Mouse (Mus musculus) neural tube, embryonic 11.5 days (tissue): Measurements from ENCODE around the gene Klhl11. TPM values are rescaled to one million over a fixed set of nuclear protein-coding genes. Genes with fewer than 3 reads are reported as not detected.

ENCODE experiments used
- ATAC-seq: fragments of 200-750 bp; cut with Nextera tagmentation; 2 replicates; pipeline ENCODE4 v1.8.0; 2017; ENCODE audit warnings: moderate number of reproducible peaks, mild to moderate bottlenecking, moderate TSS enrichment, moderate library complexity; ENCODE audit not compliant: insufficient read depth, low FRiP score, low TSS enrichment
- DNase-seq: peaks from one replicate; pipeline ENCODE4 v3.0.0-alpha.2; 2015; ENCODE audit warnings: low spot score
- H3K27ac ChIP-seq: fragments of 300-500 bp; sonication (generic); 2 replicates; pipeline ENCODE4 v1.5.1; 2014; ENCODE audit warnings: low read depth, mild to moderate bottlenecking, low read length
- H3K27me3 ChIP-seq: fragments of 300-500 bp; sonication (generic); 2 replicates; pipeline ENCODE4 v1.6.1; 2014; ENCODE audit warnings: mild to moderate bottlenecking, low read length, mixed read lengths; ENCODE audit not compliant: control insufficient read depth, insufficient read depth
- H3K36me3 ChIP-seq: fragments of 300-500 bp; sonication (generic); 2 replicates; pipeline ENCODE4 v1.6.1; 2014; ENCODE audit warnings: mild to moderate bottlenecking, low read length, moderate library complexity, mixed read lengths; ENCODE audit not compliant: control insufficient read depth, insufficient read depth
- H3K4me1 ChIP-seq: fragments of 300-500 bp; sonication (generic); 2 replicates; pipeline ENCODE4 v1.6.1; 2014; ENCODE audit warnings: low read length, mixed read lengths; ENCODE audit not compliant: control insufficient read depth, insufficient read depth
- H3K4me2 ChIP-seq: fragments of 300-500 bp; sonication (generic); 2 replicates; pipeline ENCODE4 v1.6.1; 2014; ENCODE audit warnings: low read depth, mild to moderate bottlenecking, moderate library complexity
- H3K4me3 ChIP-seq: fragments of 300-500 bp; sonication (generic); 2 replicates; pipeline ENCODE4 v1.5.1; 2014; ENCODE audit warnings: low read depth, low read length
- H3K9ac ChIP-seq: fragments of 300-500 bp; sonication (generic); 2 replicates; pipeline ENCODE4 v1.6.1; 2014; ENCODE audit warnings: mild to moderate bottlenecking, low read length
- H3K9me3 ChIP-seq: fragments of 300-500 bp; sonication (generic); 2 replicates; pipeline ENCODE4 v1.6.1; 2016; ENCODE audit warnings: low read length; ENCODE audit not compliant: control insufficient read depth
- WGBS: fragments of 180-500 bp; shearing (Covaris S2); extraction: QIAGEN DNeasy Blood & Tissue Kit; methylation state at CpG from one replicate; pipeline ENCODE4 v1.1.7; 2014; 5-methylcytosine and 5-hydroxymethylcytosine counted together
- polyA plus RNA-seq: library from polyadenylated mRNA; unstranded; fragments of >200 nt; fragmentation: Nextera tagmentation; extraction: Ambion mirVana; gene quantifications from 2 replicates; pipeline ENCODE4 v1.2.1, GENCODE M21; 2014

Gene Klhl11
- polyA plus RNA-seq, 1 experiment from 2014 or later = 13.9 TPM

- Histone ChIP-seq H3K27ac (no peak overlapping the region), H3K4me1 (no peaks in the 10 kb centered on the region), H3K9ac (no peak overlapping the region), H3K4me2 (no peak overlapping the region), H3K9me3 (no peaks in the 10 kb centered on the region), H3K27me3 (no peaks in the 10 kb centered on the region), H3K36me3 (peaks cover 21% of the 10 kb centered on the region), H3K4me3 (no peak overlapping the region)
- ATAC-seq (no peak), DNase-seq (no peak)
- WGBS = 94% methylated on average over 2 of the region's 2 CpGs
Measured at GRCm38 (mm10) chr11:100510556-100510955, 38.0 kb upstream of the Klhl11 start.

GRCm38 (mm10) chr11:100505997-100506396 is 33.5 kb upstream of the Klhl11 start:
- no peak for DNase-seq
- H3K27ac ChIP-seq = no peak overlapping the region
- no peak overlapping the region for H3K9ac ChIP-seq
- H3K4me2 ChIP-seq = no peak overlapping the region
- WGBS = 96% methylated on average over 8 of the region's 8 CpGs
- H3K9me3 ChIP-seq = no peaks in the 10 kb centered on the region
- no peak for ATAC-seq
- peaks cover 23% of the 10 kb centered on the region for H3K36me3 ChIP-seq
- no peaks in the 10 kb centered on the region for H3K4me1 ChIP-seq
- no peak overlapping the region for H3K4me3 ChIP-seq
- no peaks in the 10 kb centered on the region for H3K27me3 ChIP-seq

- ATAC-seq (no peak), DNase-seq (no peak)
- H3K4me2 ChIP-seq = no peak overlapping the region
- H3K9ac ChIP-seq = no peak overlapping the region
- H3K36me3 ChIP-seq = peaks cover 25% of the 10 kb centered on the region
- H3K27ac ChIP-seq = no peak overlapping the region
- H3K4me3 ChIP-seq = no peak overlapping the region
- H3K9me3 ChIP-seq = no peaks in the 10 kb centered on the region
- no peaks in the 10 kb centered on the region for H3K4me1 ChIP-seq
- 94% methylated on average over 12 of the region's 12 CpGs for WGBS
- no peaks in the 10 kb centered on the region for H3K27me3 ChIP-seq
Measured at GRCm38 (mm10) chr11:100504990-100505660, 32.6 kb upstream of the Klhl11 start.

GRCm38 (mm10) chr11:100501321-100501720 is 28.8 kb upstream of the Klhl11 start:
- H3K4me1 ChIP-seq = no peaks in the 10 kb centered on the region
- no peak overlapping the region for H3K4me2 ChIP-seq
- H3K4me3 ChIP-seq = no peak overlapping the region
- ATAC-seq (no peak), DNase-seq (no peak)
- no peaks in the 10 kb centered on the region for H3K9me3 ChIP-seq
- WGBS = 54% methylated on average over 6 of the region's 6 CpGs
- no peak overlapping the region for H3K9ac ChIP-seq
- H3K36me3 ChIP-seq = peaks cover 39% of the 10 kb centered on the region
- H3K27me3 ChIP-seq = no peaks in the 10 kb centered on the region
- H3K27ac ChIP-seq = no peak overlapping the region

- H3K4me2 ChIP-seq = no peak overlapping the region
- no peak for DNase-seq
- H3K4me3 ChIP-seq = no peak overlapping the region
- no peak overlapping the region for H3K27ac ChIP-seq
- H3K4me1 ChIP-seq = no peaks in the 10 kb centered on the region
- WGBS = 89% methylated on average over 7 of the region's 7 CpGs
- no peak overlapping the region for H3K9ac ChIP-seq
- no peaks in the 10 kb centered on the region for H3K27me3 ChIP-seq
- peaks cover 46% of the 10 kb centered on the region for H3K36me3 ChIP-seq
- no peaks in the 10 kb centered on the region for H3K9me3 ChIP-seq
- ATAC-seq = no peak
Measured at GRCm38 (mm10) chr11:100500651-100501050, 28.1 kb upstream of the Klhl11 start.

- no peak overlapping the region for H3K9ac ChIP-seq
- peaks cover 49% of the 10 kb centered on the region for H3K36me3 ChIP-seq
- no peaks in the 10 kb centered on the region for H3K9me3 ChIP-seq
- ATAC-seq (no peak), DNase-seq (no peak)
- no peak overlapping the region for H3K4me3 ChIP-seq
- 91% methylated on average over 3 of the region's 3 CpGs for WGBS
- H3K4me2 ChIP-seq = no peak overlapping the region
- no peaks in the 10 kb centered on the region for H3K4me1 ChIP-seq
- H3K27ac ChIP-seq = no peak overlapping the region
- no peaks in the 10 kb centered on the region for H3K27me3 ChIP-seq
Measured at GRCm38 (mm10) chr11:100500241-100500640, 27.7 kb upstream of the Klhl11 start.

GRCm38 (mm10) chr11:100493771-100494170 is 21.2 kb upstream of the Klhl11 start:
- no peak for DNase-seq
- Histone ChIP-seq H3K9ac (no peak overlapping the region), H3K27ac (no peak overlapping the region), H3K4me2 (no peak overlapping the region), H3K9me3 (no peaks in the 10 kb centered on the region), H3K4me1 (no peaks in the 10 kb centered on the region), H3K36me3 (peaks cover 56% of the 10 kb centered on the region), H3K27me3 (no peaks in the 10 kb centered on the region), H3K4me3 (no peak overlapping the region)
- no peak for ATAC-seq
- WGBS = 90% methylated on average over 12 of the region's 12 CpGs

- no peaks in the 10 kb centered on the region for H3K9me3 ChIP-seq
- DNase-seq (no peak), ATAC-seq (no peak)
- no peak overlapping the region for H3K4me3 ChIP-seq
- no peak overlapping the region for H3K27ac ChIP-seq
- no peaks in the 10 kb centered on the region for H3K27me3 ChIP-seq
- WGBS = 89% methylated on average over 6 of the region's 6 CpGs
- no peak overlapping the region for H3K4me2 ChIP-seq
- H3K9ac ChIP-seq = no peak overlapping the region
- peaks cover 39% of the 10 kb centered on the region for H3K36me3 ChIP-seq
- no peaks in the 10 kb centered on the region for H3K4me1 ChIP-seq
Measured at GRCm38 (mm10) chr11:100490951-100491350, 18.4 kb upstream of the Klhl11 start.

- ATAC-seq = no peak
- H3K9ac ChIP-seq = no peak overlapping the region
- no peak overlapping the region for H3K27ac ChIP-seq
- WGBS = 89% methylated on average over 8 of the region's 8 CpGs
- no peaks in the 10 kb centered on the region for H3K4me1 ChIP-seq
- H3K4me3 ChIP-seq = no peak overlapping the region
- peaks cover 23% of the 10 kb centered on the region for H3K36me3 ChIP-seq
- H3K9me3 ChIP-seq = no peaks in the 10 kb centered on the region
- DNase-seq = no peak
- no peaks in the 10 kb centered on the region for H3K27me3 ChIP-seq
- H3K4me2 ChIP-seq = no peak overlapping the region
Measured at GRCm38 (mm10) chr11:100485801-100486538, 13.4 kb upstream of the Klhl11 start.
